Mouse (Mus musculus) brain, embryonic 14.5 days (tissue): ENCODE measurements at regions not wholly inside any gene's neighbourhood (a gene's known extent, or its start where the extent isn't known, plus 50 kb on each side); places are given as distances from the start of the nearest gene placed in this dataset.

Experiments
- CTCF ChIP-seq: fragments of 200-500 bp; IDR thresholded peaks from 2 replicates; pipeline ENCODE4 v1.5.1; 2012; ENCODE audit warnings: inconsistent platforms, mild to moderate bottlenecking, moderate library complexity, borderline replicate concordance; ENCODE audit not compliant: insufficient read depth, insufficient read length; ENCODE audit errors: extremely low read depth
- POLR2A ChIP-seq: fragments of 200-500 bp; IDR thresholded peaks from 2 replicates; pipeline ENCODE4 v1.6.1; 2012; ENCODE audit warnings: mild to moderate bottlenecking, inconsistent platforms, borderline replicate concordance; ENCODE audit not compliant: poor library complexity, insufficient read depth, insufficient read length, severe bottlenecking; ENCODE audit errors: extremely low read depth

GRCm38 (mm10) chr2:134203252-134203651 lies 350.9 kb downstream of the Hao1 start:
- TF ChIP-seq CTCF (no peak), POLR2A (no peak)
